Mouse (Mus musculus) limb, embryonic 14.5 days (tissue): ENCODE measurements around the gene Sirt4. TPM values are rescaled to one million over a fixed set of nuclear protein-coding genes. Genes with fewer than 3 reads are reported as not detected.
"Not testable (repeated sequence)": the region's sequence is repeated elsewhere in the genome, so short reads cannot be mapped to it uniquely, and the experiment has no call there.

Source experiments
- ATAC-seq: fragments of 200-750 bp; cut with Nextera tagmentation; 2 replicates; pipeline ENCODE4 v1.8.0; 2017; ENCODE audit warnings: low read depth, moderate number of reproducible peaks, moderate TSS enrichment; ENCODE audit not compliant: low FRiP score
- DNase-seq: peaks from one replicate; pipeline ENCODE4 v3.0.0-alpha.2; 2015; ENCODE audit warnings: low spot score
- H3K27ac ChIP-seq: fragments of 300-500 bp; sonication (generic); replicated peaks from 2 replicates; pipeline ENCODE4 v1.5.1; 2014; ENCODE audit warnings: low read depth, mild to moderate bottlenecking, low read length, moderate library complexity, mixed read lengths
- H3K27me3 ChIP-seq: fragments of 300-500 bp; sonication (generic); 2 replicates; pipeline ENCODE4 v1.6.1; 2014; ENCODE audit warnings: low read length, mixed read lengths; ENCODE audit not compliant: control insufficient read depth, insufficient read depth
- H3K36me3 ChIP-seq: fragments of 300-500 bp; sonication (generic); 2 replicates; pipeline ENCODE4 v1.6.1; 2014; ENCODE audit warnings: mild to moderate bottlenecking, low read length, moderate library complexity, mixed read lengths; ENCODE audit not compliant: control insufficient read depth, insufficient read depth
- H3K4me1 ChIP-seq: fragments of 300-500 bp; sonication (generic); 2 replicates; pipeline ENCODE4 v1.6.1; 2014; ENCODE audit warnings: antibody characterized with exemption, low read length, mixed read lengths; ENCODE audit not compliant: control insufficient read depth, insufficient read depth
- H3K4me2 ChIP-seq: fragments of 300-500 bp; sonication (generic); replicated peaks from 2 replicates; pipeline ENCODE4 v1.6.1; 2014; ENCODE audit warnings: low read depth, mild to moderate bottlenecking, low read length, moderate library complexity; ENCODE audit not compliant: severe bottlenecking
- H3K4me3 ChIP-seq: fragments of 300-500 bp; sonication (generic); replicated peaks from 2 replicates; pipeline ENCODE4 v1.5.1; 2014; ENCODE audit warnings: low read length
- H3K9ac ChIP-seq: fragments of 300-500 bp; sonication (generic); 2 replicates; pipeline ENCODE4 v1.6.1; 2014; ENCODE audit warnings: mild to moderate bottlenecking, low read depth, low read length, moderate library complexity; ENCODE audit not compliant: severe bottlenecking
- H3K9me3 ChIP-seq: fragments of 300-500 bp; sonication (generic); 2 replicates; pipeline ENCODE4 v1.6.1; 2016; ENCODE audit warnings: low read length; ENCODE audit not compliant: control insufficient read depth
- POLR2A ChIP-seq: fragments of 200-500 bp; IDR thresholded peaks from 2 replicates; pipeline ENCODE4 v1.8.0; 2012; ENCODE audit warnings: inconsistent platforms, mild to moderate bottlenecking, moderate library complexity, borderline replicate concordance; ENCODE audit not compliant: insufficient read depth, insufficient read length; ENCODE audit errors: extremely low read depth
- WGBS: fragments of 180-500 bp; shearing (Covaris S2); extraction: QIAGEN DNeasy Blood & Tissue Kit; methylation state at CpG from one replicate; pipeline ENCODE4 v1.1.7; 2014; 5-methylcytosine and 5-hydroxymethylcytosine counted together
- polyA plus RNA-seq, 2 experiments: library from polyadenylated mRNA; depleted of rRNA in 1 of 2; stranded (reverse) in 1 of 2; unstranded in 1 of 2; fragments of >200 nt; fragmentation: Nextera tagmentation in 1 of 2; extraction: Ambion mirVana in 1 of 2; gene quantifications; 2 replicates each; pipeline versions ENCODE4 v1.2.1 to v1.2.3; 2012 to 2014

Sirt4 gene
- polyA plus RNA-seq, 2 experiments = 20.4 to 69.2 TPM

DNA sequence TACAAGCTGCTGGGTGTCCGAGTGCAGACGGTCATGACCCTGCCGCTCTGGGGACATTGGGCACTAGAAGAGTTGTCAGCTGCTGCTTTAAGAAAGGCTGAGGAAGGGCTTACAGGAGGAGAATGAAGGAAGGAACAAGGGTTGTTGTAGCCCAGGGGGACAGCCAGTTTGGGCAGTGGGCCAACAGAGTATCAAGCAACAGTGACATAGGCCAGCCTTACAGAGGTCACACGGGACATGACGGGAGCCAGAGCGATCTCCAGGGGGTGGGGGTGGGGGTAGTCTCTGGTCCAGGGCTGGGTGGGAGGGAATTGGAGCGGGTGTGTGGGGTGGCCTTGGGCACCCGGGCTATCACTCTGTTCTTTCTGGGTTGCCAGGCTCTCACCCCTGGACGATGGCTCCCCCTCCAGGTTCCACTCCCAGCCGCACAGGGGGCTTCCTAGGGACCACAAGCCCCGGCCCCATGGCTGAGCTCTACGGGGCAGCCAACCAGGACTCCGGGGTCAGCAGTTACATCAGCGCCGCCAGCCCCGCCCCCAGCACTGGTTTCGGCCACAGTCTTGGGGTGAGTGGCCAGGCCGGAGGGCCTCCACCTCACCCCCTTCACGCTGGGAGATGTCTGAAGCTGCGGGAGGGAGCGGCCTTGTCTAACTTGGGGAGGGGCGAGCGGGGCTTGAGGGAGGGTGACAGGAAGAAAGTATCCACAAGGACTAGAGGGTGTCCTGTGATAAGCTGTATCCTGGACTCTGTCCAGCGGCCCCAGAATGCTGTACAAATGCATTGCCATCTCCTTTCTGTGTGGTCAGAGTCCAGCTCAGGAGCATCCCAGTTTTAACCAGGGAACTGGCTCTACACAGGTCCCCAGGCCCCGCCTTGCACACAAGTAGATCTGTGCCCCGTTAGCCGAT, 33.9 kb downstream of the Sirt4 start:
- DNase-seq (no peak), ATAC-seq (no peak; the same call in 1 of the 2 replicates)
- Histone ChIP-seq H3K4me2 (no peak overlapping the region), H3K4me3 (no peak overlapping the region), H3K36me3 (peaks cover 82% of the 10 kb centered on the region), H3K4me1 (no peaks in the 10 kb centered on the region), H3K9ac (no peak overlapping the region), H3K27ac (no peak overlapping the region), H3K27me3 (no peaks in the 10 kb centered on the region), H3K9me3 (no peaks in the 10 kb centered on the region)
- 92% methylated on average over 25 of the region's 27 CpGs for WGBS
- no peak for TF ChIP-seq POLR2A

GRCm38 (mm10) chr5:115449247-115449646, 35.3 kb downstream of the Sirt4 start:
- H3K9me3 ChIP-seq = no peaks in the 10 kb centered on the region
- no peaks in the 10 kb centered on the region for H3K4me1 ChIP-seq
- no peaks in the 10 kb centered on the region for H3K27me3 ChIP-seq
- TF ChIP-seq POLR2A = no peak
- peaks cover 91% of the 10 kb centered on the region for H3K36me3 ChIP-seq
- no peak overlapping the region for H3K4me2 ChIP-seq
- H3K4me3 ChIP-seq = no peak overlapping the region
- H3K9ac ChIP-seq = no peak overlapping the region
- no peak for ATAC-seq
- no peak for DNase-seq
- WGBS = 85% methylated on average over 3 of the region's 3 CpGs
- H3K27ac ChIP-seq = no peak overlapping the region

DNA sequence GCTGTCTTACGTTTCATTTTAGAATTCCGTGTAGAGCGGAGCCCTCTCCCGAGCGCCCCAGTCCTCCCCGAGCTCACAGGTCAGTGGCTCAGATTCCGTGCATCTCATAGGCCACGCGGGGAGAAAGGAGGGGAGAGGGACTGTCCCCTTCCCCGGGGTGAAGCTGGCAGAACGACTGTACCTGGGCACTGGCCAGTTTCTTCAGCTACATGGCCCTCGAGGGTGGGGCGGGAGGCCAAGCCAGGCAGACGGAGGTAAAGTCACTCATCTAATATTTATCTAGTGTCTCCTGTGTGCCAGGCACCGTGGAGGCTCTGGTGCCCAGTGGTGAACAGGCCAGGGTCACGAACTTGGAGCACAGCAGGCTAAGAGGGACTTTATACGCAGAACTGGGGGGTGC, 37.4 kb downstream of the Sirt4 start:
- peaks cover 96% of the 10 kb centered on the region for H3K36me3 ChIP-seq
- WGBS = 84% methylated on average over 17 of the region's 17 CpGs
- no peaks in the 10 kb centered on the region for H3K9me3 ChIP-seq

GRCm38 (mm10) chr5:115444130-115444529, 40.4 kb downstream of the Sirt4 start:
- DNase-seq = no peak
- H3K36me3 ChIP-seq = peaks cover 93% of the 10 kb centered on the region
- no peak overlapping the region for H3K4me2 ChIP-seq
- H3K9me3 ChIP-seq = no peaks in the 10 kb centered on the region
- no peak for TF ChIP-seq POLR2A
- no peaks in the 10 kb centered on the region for H3K27me3 ChIP-seq
- H3K4me1 ChIP-seq = no peaks in the 10 kb centered on the region
- WGBS = 93% methylated on average over 11 of the region's 11 CpGs
- no peak overlapping the region for H3K9ac ChIP-seq
- H3K4me3 ChIP-seq = no peak overlapping the region
- H3K27ac ChIP-seq = no peak overlapping the region
- ATAC-seq = no peak

More for the DNA sequence above, 37.4 kb downstream of the Sirt4 start:
- TF ChIP-seq POLR2A = no peak
- DNase-seq (no peak), ATAC-seq (no peak)
- Histone ChIP-seq H3K4me1 (no peaks in the 10 kb centered on the region), H3K9ac (no peak overlapping the region), H3K27ac (no peak overlapping the region), H3K4me3 (no peak overlapping the region), H3K27me3 (no peaks in the 10 kb centered on the region), H3K4me2 (no peak overlapping the region)

- ATAC-seq, H3K9me3 ChIP-seq, H3K27ac ChIP-seq, H3K9ac ChIP-seq, DNase-seq, H3K27me3 ChIP-seq, H3K4me1 ChIP-seq, H3K4me2 ChIP-seq, H3K4me3 ChIP-seq: not testable (repeated sequence)
- 72% methylated on average over 5 of the region's 5 CpGs for WGBS
- H3K36me3 ChIP-seq = peaks cover 88% of the 10 kb centered on the region
Observed at GRCm38 (mm10) chr5:115442663-115443062, 41.9 kb downstream of the Sirt4 start.
